Mouse (Mus musculus): ENCODE results near the gene Prkg1. TPM values are rescaled to one million over a fixed set of nuclear protein-coding genes. Genes with fewer than 3 reads are reported as not detected.
"Not testable (repeated sequence)": the region's sequence is repeated elsewhere in the genome, so short reads cannot be mapped to it uniquely, and the experiment has no call there.

Prkg1 gene
- total RNA-seq, 2 experiments from 2014 or later, result 18.8 to 19.1 TPM

DNA sequence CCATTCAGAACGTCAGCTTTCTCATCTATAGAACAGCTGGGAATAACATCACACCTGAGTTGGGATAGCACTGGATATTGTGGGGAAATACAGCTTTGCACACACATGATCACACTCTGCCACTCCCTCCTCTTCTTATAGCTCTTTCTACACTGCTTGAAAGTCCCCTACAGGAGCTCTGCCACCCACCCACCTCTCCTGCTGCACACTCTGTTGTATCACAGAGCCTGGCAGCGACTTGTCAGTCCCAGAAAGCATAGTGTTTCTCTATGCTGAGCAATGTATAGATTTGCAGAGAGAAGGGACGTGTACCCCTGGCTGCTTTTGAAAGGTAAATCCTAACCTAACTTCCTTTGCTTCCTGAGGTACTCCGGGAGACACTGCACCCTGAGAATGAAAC, 275.2 kb downstream of the Prkg1 start:
- intact Hi-C loops (cut with DNase I), result no loop called here
- DNase-seq, result no peak

DNA sequence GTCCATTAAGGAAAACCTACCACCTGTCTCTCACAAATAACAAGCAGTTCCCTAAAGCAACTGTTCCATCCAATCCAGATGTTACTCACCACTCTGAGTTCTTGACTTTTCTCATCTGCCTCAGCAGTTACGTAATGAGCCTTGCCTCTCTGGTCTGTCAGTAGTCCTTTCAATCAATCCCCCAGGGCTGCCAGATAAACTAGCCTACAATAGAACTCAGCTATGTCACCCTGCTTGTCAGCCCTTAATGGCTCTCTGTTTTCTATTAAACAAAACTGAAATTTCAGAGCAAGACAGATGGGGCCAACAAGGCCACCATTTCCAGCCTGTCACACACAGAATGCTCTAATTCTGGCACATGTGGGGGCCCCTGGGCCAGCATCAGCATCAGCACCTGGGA, 293.1 kb downstream of the Prkg1 start:
- DNase-seq, result peak; percentile 7 to 16
- intact Hi-C loops (cut with DNase I), result no loop called here

DNA sequence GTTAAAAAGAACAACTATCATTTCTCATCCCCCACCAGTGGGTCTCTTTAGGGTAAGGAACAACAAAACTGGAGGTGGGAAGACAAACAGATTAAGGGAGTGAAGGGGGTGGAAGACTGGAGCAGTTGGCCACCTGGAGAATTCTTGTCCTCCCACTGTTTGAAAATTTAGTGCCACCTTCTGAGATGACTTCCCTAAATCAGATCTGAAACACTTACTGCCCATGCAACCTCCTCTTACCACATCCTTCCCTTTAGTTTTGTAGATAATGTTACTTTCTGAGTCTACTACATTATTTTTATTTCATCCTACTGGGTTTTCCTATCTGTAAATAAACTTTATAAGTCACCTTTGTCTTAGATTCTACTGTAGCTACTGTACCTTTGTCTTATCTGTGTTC, 304.6 kb downstream of the Prkg1 start:
- DNase-seq, result no peak
- intact Hi-C loops (cut with DNase I), result no loop called here

DNA sequence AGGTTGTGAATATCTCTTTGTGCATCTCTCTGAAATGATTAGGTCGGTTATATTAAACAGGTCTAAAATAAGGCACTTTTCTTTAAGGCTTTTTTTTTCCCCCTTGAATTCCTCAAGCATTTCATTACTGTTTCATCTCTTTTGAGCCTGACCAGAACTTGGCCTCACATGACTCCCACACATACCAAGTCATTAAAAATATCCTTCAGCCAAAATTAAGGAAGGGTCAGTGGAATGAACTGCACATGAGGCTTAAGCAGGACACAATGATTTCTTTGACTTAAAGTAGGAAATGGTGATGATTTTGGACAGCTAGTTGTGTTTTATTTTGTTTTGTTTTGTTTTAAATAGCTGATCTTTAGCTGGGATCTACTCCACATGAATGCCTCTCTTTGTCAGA, 320.7 kb downstream of the Prkg1 start:
- intact Hi-C loops (cut with DNase I), result no loop called here
- DNase-seq, result no peak

DNA sequence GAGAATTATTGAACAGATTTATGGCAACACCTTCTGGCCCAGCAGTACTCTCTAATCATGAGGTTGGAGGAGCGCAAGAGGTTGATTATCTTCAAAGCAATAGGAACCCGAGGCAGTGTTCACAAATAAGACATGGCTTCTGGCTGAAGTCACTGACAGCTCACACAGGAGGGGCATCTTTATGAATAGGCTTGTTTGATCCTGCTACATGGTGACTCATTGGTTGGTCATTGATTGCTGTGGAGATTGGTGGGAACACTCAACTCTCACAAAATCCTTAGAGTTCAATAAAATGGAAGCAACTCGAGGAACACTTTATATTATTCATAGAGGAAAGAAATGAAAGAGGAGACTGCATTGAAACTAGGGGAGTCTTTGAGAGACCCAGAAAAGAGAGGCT, 322.5 kb downstream of the Prkg1 start:
- intact Hi-C loops (cut with DNase I), result no loop called here
- DNase-seq, result no peak

DNA sequence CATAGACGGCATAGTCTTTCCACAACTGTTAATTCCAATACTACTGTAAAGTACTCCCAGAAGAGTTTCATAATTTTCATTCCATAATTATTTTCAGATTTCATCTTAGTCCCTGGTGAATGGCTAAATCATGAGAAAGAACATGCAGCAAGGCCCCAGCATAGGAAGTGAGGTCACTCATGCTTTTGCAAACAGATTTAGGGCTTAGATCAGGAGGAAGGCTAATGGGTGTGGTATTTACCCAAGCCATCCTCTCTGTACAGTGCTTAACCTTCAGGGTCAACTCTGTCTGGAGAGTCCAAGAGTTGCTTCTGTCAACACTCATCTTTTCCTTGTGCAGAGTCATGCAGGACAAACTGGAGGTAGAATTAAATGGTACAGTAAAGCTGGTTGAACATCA, 331.4 kb downstream of the Prkg1 start:
- DNase-seq, result no peak
- intact Hi-C loops (cut with DNase I), result no loop called here

DNA sequence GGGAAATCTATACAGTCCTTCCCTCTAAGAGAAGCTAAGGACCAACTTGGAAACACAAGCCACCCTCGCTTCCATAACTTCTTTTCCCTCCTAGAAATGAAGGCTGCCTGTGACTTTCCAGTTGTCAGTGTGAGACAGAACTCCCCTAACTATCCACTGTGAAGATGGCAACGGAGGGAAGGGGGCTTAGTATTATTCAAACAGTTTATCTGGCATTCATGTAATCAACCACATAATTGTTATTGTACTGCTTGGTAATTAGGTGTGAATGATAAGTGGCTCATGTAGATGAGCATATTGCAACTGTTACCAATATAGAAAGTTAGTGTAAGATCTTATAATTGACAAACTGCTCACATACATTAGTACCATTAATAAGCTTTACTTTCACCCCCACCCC, 333.4 kb downstream of the Prkg1 start:
- intact Hi-C loops (cut with DNase I), result no loop called here
- DNase-seq, result no peak

DNA sequence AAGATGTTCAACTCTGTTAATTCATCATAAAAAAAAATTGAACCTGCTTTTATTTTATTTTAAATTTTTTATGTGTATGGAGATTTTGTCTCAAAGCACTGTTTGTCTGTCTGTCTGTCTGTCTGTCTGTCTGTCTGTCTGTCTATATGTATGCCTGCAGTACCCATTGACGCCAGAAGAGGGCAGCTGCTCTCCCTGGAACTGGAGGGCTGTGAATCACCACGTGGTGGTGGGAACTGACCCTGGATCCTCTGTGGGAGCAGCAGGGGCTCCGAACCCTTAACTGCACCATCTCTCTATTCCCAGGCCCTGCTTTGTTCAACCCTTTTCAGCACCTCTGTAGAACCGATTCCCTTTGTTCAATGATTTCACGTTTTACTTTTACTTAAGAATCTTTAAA, 338.7 kb downstream of the Prkg1 start:
- intact Hi-C loops (cut with DNase I), result no loop called here

DNA sequence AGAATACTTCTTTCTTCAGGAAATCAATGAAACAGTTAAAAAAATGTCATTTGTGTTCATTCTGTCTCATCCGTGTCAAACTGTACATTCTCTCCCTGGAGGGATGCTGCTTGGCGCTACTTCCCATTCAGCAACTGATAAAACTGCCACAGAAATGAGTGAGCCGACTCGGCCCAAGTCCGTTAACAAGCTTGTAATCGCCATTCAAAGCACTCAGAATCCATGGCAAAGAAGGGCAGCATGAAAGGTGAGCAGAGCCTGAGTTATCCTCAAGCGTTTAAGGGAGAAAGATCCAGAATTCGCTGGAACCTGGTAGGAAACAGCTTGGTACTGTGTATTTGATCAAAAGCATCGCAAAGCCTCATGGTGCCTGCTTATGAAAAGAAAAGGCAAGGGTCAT, 339.6 kb downstream of the Prkg1 start:
- intact Hi-C loops (cut with DNase I), result no loop called here
- no peak for DNase-seq

More for the DNA sequence above, 338.7 kb downstream of the Prkg1 start:
- no peak for DNase-seq

DNA sequence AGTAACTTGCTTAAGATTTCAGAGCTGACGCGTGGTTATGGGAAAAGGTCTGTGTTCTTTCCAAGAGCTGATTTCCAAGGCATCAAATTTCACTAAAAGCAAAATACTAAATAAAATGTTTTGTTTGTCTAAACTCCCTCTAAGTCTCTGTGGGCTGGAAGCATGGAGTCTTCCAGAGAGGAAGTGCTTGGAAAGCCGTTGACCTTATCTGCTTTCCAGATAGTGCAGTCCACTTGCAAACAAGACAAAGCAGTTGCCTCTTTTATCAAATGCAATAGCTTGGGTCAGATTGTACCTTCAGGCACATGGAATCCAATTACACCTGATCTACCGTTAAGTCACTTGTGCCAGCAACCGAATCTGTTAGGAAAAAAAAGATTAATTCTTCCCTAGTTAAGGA, 340.5 kb downstream of the Prkg1 start:
- intact Hi-C loops (cut with DNase I), result no loop called here
- DNase-seq, result no peak

DNA sequence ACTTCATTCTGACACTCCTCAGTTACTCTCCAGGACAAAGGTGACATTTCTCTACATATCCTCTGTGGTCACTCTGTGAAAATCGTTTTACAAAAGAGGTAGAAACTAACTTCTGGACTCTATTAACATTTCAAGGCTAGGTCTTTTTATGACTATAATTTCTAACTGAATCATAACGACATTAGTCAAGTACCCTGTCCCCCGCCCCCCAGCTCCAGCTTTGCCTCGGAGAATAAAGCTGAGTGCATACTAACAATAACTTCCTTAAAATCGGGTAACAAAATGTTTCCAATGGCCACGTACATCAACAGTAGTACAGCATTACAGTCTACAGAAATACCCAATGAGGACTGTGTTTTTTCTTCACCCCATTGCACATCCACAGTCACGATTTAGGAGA, 351.3 kb downstream of the Prkg1 start:
- intact Hi-C loops (cut with DNase I), result no loop called here
- no peak for DNase-seq

DNA sequence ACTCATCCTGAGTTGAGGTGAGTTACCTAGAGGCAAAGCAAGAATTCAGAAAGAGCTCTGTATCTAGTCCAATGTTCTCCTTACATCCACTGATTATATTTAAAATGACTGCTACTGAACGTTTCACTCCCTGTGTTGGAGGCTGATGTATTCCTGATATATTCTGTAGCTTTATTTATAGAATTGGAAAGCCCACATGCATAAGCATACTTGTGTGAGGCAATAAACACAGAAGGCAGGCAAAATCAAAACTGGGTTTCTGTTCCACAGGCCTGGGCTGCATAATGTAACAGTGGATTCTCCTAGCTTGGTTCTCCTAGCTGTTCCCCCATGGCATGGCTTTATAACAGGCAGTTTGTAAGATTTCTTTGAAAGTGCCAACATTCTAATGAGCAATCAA, 368.7 kb downstream of the Prkg1 start:
- no peak for DNase-seq
- intact Hi-C loops (cut with DNase I), result no loop called here

DNA sequence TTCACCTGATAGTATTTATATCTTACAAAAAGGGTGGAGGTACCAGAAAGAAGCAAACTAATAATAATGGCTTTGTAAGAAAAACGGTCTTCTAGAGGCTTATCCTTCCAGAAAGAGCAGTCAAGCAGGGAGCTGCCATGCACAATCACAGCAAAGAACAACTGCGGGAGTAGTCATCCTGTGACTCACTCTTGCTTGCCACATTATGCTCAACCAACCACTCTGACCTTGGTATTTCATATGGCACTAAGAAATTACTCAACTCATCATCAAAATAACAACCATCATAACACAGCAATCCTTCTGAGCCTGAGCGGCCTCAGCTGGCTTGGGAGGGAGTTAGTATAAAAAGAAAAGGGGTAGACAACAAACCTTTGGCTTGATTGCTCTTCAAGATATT, 379.5 kb downstream of the Prkg1 start:
- no peak for DNase-seq
- intact Hi-C loops (cut with DNase I), result no loop called here

DNA sequence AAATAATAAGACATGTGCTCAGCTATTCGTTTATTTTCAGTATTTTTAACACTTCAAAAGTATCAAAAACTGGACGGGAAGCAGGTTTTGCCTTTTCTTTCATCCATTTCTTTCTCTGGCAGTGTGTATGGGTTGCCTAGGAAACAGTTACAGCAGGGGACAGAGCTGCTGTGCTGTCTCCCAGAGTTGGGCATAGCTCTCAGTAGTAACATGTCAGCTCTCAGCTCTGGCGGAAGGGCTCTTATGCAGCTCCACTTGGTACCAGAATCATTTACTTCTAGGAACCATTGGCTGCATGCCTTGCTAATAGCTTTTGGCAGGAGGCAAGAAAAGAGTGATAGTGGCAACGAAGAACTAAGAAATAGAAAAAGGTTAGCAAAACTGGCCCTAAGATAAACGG, 381.0 kb downstream of the Prkg1 start:
- intact Hi-C loops (cut with DNase I), result no loop called here
- peak in 1 of 2 experiments; percentile 15 for DNase-seq

DNA sequence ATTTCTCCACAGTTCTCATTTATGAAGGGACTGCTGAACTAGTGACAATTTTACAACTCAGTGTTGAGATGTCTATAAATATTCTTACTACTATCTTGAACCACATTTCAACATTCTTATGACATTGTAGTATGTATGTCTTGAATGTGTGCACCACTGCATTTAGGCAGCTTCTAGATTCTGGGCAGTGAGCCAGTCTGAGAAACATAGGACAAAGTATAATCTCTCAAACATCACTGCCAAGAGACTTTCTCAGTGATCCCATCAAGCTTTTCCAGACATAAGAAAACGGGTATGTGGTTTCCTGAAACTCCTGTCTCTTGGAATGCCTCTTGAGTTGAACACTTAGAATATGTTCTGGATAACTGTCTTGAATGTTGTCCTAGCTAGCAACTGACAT, 394.7 kb downstream of the Prkg1 start:
- intact Hi-C loops (cut with DNase I), result no loop called here
- DNase-seq, result no peak

DNA sequence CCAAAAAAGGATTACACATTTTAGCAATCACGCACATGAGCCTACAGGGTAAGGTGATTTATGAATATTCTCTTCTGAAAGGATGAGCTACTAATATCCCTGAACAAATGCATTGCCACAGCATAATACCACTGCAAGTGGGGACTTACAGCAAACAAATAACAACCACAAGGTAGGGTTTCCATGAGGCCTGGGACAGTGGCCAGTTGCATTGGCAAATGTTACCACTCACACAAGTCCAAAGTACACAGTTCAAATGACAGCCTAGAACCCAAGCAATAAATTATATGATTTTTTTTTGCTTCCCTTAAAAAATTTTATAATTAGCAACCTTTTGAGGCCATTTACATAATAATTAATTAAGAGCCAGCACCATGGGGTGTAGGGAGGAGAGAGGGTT, 395.7 kb downstream of the Prkg1 start:
- intact Hi-C loops (cut with DNase I), result no loop called here
- DNase-seq, result no peak

DNA sequence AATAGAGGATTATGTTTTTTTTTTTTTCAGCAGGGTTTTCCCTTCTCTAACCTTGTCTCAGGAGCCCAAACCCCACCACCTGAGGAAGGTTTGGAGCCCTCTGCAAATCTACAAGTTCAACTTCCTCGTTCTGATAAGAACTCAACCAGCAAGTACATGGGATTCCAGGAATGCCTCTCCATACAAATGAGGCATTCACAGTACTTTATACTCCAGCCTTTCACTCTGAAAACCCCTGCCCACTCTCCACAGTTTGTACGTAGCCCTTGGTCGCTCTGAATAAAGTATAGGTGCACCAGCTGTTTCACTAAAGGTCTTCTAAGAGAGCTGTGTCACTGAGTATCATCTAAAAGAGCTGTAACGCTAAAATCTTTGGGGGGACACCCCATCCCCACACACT, 402.8 kb downstream of the Prkg1 start:
- no peak for DNase-seq
- intact Hi-C loops (cut with DNase I), result no loop called here

DNA sequence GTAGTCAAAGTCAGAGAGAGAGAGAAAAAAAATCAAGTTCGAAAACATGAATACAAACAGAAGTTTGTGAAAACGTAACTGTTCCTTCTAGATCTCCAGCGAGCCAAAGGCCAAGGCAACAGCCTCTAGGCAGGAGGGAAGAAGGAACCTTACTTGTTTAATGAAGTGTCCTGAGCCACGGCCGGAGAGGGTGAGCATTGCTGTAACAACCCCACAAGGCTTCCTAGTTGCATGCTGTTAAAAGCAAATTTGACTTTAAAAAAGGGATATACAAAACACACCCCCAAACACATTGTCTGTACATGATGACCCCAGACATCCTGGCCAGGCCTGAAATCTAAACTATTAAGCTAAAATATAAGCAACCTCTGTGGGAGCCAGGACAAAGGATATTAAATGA, 403.3 kb downstream of the Prkg1 start:
- no peak for DNase-seq
- intact Hi-C loops (cut with DNase I), result no loop called here

DNA sequence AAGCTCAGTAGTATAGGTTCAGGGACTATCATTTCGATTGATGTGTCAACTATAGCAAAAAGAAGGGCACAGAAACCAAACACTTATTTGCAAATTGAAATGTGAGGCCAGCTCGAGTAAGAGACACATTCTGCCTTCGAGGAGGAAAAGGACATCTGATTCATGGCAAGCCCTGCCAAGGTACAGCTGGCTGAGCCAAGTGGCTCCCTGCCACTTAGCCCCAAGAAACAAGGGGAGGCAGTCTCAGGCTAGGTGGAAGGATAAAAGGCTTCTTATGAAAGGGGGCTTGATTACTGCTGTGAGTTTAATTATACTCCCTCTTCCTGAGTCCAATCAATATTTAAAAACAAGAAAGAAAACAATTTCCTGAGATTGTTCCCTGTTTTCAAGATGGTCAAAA, 403.7 kb downstream of the Prkg1 start:
- peak; percentile 46 to 65 for DNase-seq
- intact Hi-C loops (cut with DNase I), result no loop called here

DNA sequence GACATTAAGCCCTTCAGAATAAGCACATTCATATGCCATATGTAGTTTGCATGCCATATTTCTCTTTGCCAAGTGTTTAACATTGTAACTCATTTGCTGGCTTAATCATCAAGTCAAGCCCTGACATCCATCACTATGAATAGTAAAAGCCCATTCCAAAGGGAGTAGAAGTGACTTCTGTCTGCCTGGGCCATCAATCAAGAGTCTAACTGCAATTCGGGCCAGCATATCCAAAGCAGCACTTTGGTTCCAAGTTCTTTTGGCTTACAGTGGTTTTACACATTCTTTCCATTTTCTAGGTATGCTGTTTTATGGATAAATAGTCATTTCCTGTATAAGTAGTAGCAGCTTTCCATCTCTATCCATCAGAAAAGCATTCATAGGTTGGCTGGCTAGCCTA, 409.9 kb downstream of the Prkg1 start:
- intact Hi-C loops (cut with DNase I), result no loop called here
- DNase-seq, result no peak

DNA sequence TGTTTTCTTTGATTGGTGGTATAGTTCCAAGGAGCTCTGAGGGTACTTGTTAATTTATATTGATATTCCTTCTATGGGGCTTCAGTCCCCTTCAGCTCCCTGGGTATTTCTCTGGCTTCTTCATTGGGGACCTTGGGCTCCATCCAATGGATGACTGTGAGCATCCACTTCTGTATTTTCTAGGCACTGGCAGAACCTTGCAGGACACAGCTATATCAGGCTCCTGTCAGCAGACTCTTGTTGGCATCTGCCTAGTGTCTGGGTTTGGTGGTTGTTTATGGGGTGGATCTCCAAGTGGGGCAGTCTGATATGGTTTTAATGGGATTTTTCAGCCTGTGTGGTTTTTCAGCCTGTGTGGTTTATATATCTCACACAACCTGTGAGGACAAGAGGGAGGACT, 412.0 kb downstream of the Prkg1 start:
- DNase-seq; intact Hi-C loops (cut with DNase I): not testable (repeated sequence)

DNA sequence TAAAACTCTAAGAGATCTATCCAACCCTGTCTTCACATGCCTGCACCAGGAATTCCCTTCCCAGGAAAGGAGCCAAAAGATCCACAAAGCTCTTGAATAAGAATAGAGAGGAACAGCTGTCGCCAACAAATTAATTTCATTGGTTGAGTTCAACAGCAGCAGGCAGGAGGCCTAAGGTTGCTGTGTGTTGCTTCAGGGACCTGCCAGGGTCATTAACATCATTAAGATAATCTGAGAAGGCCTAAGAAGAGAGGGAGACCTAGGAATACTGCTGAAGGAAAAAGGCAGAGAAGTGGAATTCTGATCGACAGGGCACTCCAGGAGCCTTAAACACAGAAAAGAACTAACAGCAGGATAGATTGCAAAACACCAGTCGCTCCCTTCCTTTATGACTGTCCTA, 413.0 kb downstream of the Prkg1 start:
- intact Hi-C loops (cut with DNase I), result no loop called here
- DNase-seq, result no peak

DNA sequence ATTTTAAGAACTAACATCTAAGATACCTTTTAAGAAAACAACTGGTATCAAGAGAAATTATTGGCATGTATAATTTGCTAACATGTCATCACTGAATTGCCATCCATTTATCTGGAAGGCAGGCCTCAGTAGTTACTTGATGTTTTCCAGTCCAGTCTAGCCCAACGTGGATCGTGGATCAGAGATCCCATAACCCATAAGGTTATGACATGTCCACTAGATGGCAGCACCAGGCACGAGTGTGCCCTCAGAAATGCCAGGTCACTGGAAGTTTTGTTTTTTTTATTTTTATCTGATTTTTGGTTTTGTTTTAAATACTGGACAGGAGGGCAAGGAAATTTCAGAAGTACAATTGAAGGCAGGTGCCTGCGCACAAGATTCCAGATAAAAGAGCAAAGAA, 422.7 kb downstream of the Prkg1 start:
- intact Hi-C loops (cut with DNase I), result loop anchor here (5.0 to 10.0 kb wide), 6 partner anchors 320 to 677 kb away; no protein-coding TSS in a partner anchor

DNA sequence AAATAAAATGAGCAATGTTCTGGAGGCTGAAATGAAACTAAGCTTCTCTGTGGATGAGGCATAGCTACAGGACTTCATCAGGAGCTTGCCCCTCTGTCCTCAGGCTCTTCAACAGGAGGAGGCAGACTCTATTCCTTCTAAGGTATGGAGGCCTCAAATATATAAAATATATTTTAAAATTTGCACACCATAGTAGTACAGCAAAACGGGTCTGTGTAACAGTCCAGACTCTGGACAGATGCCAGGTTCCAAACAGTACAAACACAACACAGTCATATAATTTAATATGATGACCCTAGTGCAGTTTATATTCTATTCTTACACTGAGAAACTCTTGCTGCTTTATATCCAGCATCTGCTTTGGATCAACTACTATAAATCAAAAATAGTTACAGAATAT, 423.9 kb downstream of the Prkg1 start:
- intact Hi-C loops (cut with DNase I), result loop anchor here (5.0 to 10.0 kb wide), 6 partner anchors 321 to 676 kb away; no protein-coding TSS in a partner anchor
- no peak for DNase-seq

More for the DNA sequence above, 422.7 kb downstream of the Prkg1 start:
- peak; percentile 58 to 78 for DNase-seq

All from heart, postnatal 14 days (tissue).